Mouse (Mus musculus) heart, postnatal 0 days (tissue): ENCODE data around the gene A930033H14Rik. TPM values are rescaled to one million over a fixed set of nuclear protein-coding genes. Genes with fewer than 3 reads are reported as not detected.

Source experiments
- ATAC-seq: fragments of 200-750 bp; cut with Nextera tagmentation; 2 replicates; pipeline ENCODE4 v1.8.0; 2017; ENCODE audit warnings: low read depth, moderate number of reproducible peaks, moderate library complexity; ENCODE audit not compliant: insufficient read depth
- DNase-seq: peaks from one replicate; pipeline ENCODE4 v3.0.0-alpha.2; 2016; ENCODE audit warnings: low spot score
- H3K27ac ChIP-seq: fragments of 300-500 bp; sonication (generic); 2 replicates; pipeline ENCODE4 v1.5.1; 2014; ENCODE audit warnings: low read depth, mild to moderate bottlenecking
- H3K27me3 ChIP-seq: fragments of 300-500 bp; sonication (generic); 2 replicates; pipeline ENCODE4 v1.6.1; 2014; ENCODE audit warnings: low read length, mixed read lengths; ENCODE audit not compliant: control insufficient read depth, insufficient read depth
- H3K36me3 ChIP-seq: fragments of 300-500 bp; sonication (generic); replicated peaks from 2 replicates; pipeline ENCODE4 v1.6.1; 2014; ENCODE audit warnings: low read length, mixed read lengths; ENCODE audit not compliant: control insufficient read depth, insufficient read depth
- H3K4me1 ChIP-seq: fragments of 300-500 bp; sonication (generic); 2 replicates; pipeline ENCODE4 v1.6.1; 2014; ENCODE audit warnings: antibody characterized with exemption; ENCODE audit not compliant: control insufficient read depth, insufficient read depth
- H3K4me2 ChIP-seq: fragments of 300-500 bp; sonication (generic); 2 replicates; pipeline ENCODE4 v1.6.1; 2014; ENCODE audit warnings: low read depth, mild to moderate bottlenecking, low read length, moderate library complexity
- H3K4me3 ChIP-seq: fragments of 300-500 bp; sonication (generic); 2 replicates; pipeline ENCODE4 v1.5.1; 2014; ENCODE audit warnings: low read depth, low read length
- H3K9ac ChIP-seq: fragments of 300-500 bp; sonication (generic); replicated peaks from 2 replicates; pipeline ENCODE4 v1.6.1; 2014; ENCODE audit warnings: low read depth, low read length, mixed read lengths
- H3K9me3 ChIP-seq: fragments of 300-500 bp; sonication (generic); replicated peaks from 2 replicates; pipeline ENCODE4 v1.6.1; 2016; ENCODE audit warnings: low read length; ENCODE audit not compliant: control insufficient read depth
- CTCF ChIP-seq: IDR thresholded peaks from 2 replicates; pipeline ENCODE4 v1.5.1; 2016; ENCODE audit warnings: antibody characterized with exemption, control low read depth, low read depth
- EP300 ChIP-seq: IDR thresholded peaks from 2 replicates; pipeline ENCODE4 v1.6.1; 2016; ENCODE audit warnings: antibody characterized with exemption, low read depth
- WGBS: fragments of 180-500 bp; shearing (Covaris S2); extraction: QIAGEN DNeasy Blood & Tissue Kit; methylation state at CpG from one replicate; pipeline ENCODE4 v1.1.7; 2014; 5-methylcytosine and 5-hydroxymethylcytosine counted together
- polyA plus RNA-seq: library from polyadenylated mRNA; unstranded; fragments of >200 nt; fragmentation: Nextera tagmentation; extraction: Ambion mirVana; gene quantifications from 2 replicates; pipeline ENCODE4 v1.2.1, GENCODE M21; 2015
- total RNA-seq: library from RNA; depleted of rRNA; stranded (reverse); fragments of >200 nt; gene quantifications from 2 replicates; pipeline ENCODE4 v1.2.3, GENCODE M21; 2014; ENCODE audit warnings: low replicate concordance

The A930033H14Rik gene
- total and polyA plus RNA-seq, 2 experiments from 2014 or later, result 1.5 to 2.3 TPM

GRCm38 (mm10) chr10:69251254-69251653 lies 38.4 kb upstream of the A930033H14Rik start:
- ATAC-seq (no peak), DNase-seq (no peak)
- no peak overlapping the region for H3K4me2 ChIP-seq
- H3K27me3 ChIP-seq, result no peaks in the 10 kb centered on the region
- H3K9me3 ChIP-seq, result no peaks in the 10 kb centered on the region
- H3K9ac ChIP-seq, result no peak overlapping the region
- WGBS, result 86% methylated on average over 6 of the region's 6 CpGs
- TF ChIP-seq EP300 (no peak), CTCF (no peak)
- peaks cover 32% of the 10 kb centered on the region for H3K4me1 ChIP-seq
- H3K4me3 ChIP-seq, result no peak overlapping the region
- H3K27ac ChIP-seq, result no peak overlapping the region
- peaks cover 27% of the 10 kb centered on the region for H3K36me3 ChIP-seq

- H3K9ac ChIP-seq, result no peak overlapping the region
- H3K36me3 ChIP-seq, result peaks cover 20% of the 10 kb centered on the region
- no peak overlapping the region for H3K4me2 ChIP-seq
- no peak overlapping the region for H3K4me3 ChIP-seq
- WGBS, result 86% methylated on average over 29 of the region's 29 CpGs
- no peaks in the 10 kb centered on the region for H3K27me3 ChIP-seq
- H3K9me3 ChIP-seq, result no peaks in the 10 kb centered on the region
- ATAC-seq, result no peak
- DNase-seq, result no peak
- H3K27ac ChIP-seq, result no peak overlapping the region
- TF ChIP-seq CTCF (no peak), EP300 (no peak)
- peaks cover 16% of the 10 kb centered on the region for H3K4me1 ChIP-seq
These were observed 35.6 kb upstream of the A930033H14Rik start for GRCm38 (mm10) chr10:69248261-69249160.

GRCm38 (mm10) chr10:69247311-69248033 lies 34.6 kb upstream of the A930033H14Rik start:
- Histone ChIP-seq H3K9ac (no peak overlapping the region), H3K27ac (no peak overlapping the region), H3K4me2 (no peak overlapping the region), H3K36me3 (peaks cover 20% of the 10 kb centered on the region), H3K9me3 (no peaks in the 10 kb centered on the region), H3K27me3 (no peaks in the 10 kb centered on the region), H3K4me1 (peaks cover 6% of the 10 kb centered on the region; the same call in 1 of the 2 replicates), H3K4me3 (no peak overlapping the region)
- TF ChIP-seq EP300 (no peak), CTCF (no peak)
- 95% methylated on average over 7 of the region's 7 CpGs for WGBS
- no peak for DNase-seq
- no peak for ATAC-seq

GRCm38 (mm10) chr10:69246762-69247161 lies 33.9 kb upstream of the A930033H14Rik start:
- Histone ChIP-seq H3K4me2 (no peak overlapping the region), H3K27me3 (no peaks in the 10 kb centered on the region), H3K36me3 (peaks cover 20% of the 10 kb centered on the region), H3K4me1 (no peaks in the 10 kb centered on the region), H3K27ac (no peak overlapping the region), H3K9me3 (no peaks in the 10 kb centered on the region), H3K9ac (no peak overlapping the region), H3K4me3 (no peak overlapping the region)
- DNase-seq, result no peak
- no peak for ATAC-seq
- 57% methylated on average over 3 of the region's 3 CpGs for WGBS
- TF ChIP-seq EP300 (no peak), CTCF (no peak)

GRCm38 (mm10) chr10:69245906-69246668 lies 33.2 kb upstream of the A930033H14Rik start:
- no peaks in the 10 kb centered on the region for H3K9me3 ChIP-seq
- H3K4me1 ChIP-seq, result no peaks in the 10 kb centered on the region
- no peak for TF ChIP-seq EP300
- no peak for TF ChIP-seq CTCF
- no peak overlapping the region for H3K4me2 ChIP-seq
- peaks cover 20% of the 10 kb centered on the region for H3K36me3 ChIP-seq
- ATAC-seq (no peak), DNase-seq (no peak)
- 78% methylated on average over 10 of the region's 10 CpGs for WGBS
- H3K4me3 ChIP-seq, result no peak overlapping the region
- no peaks in the 10 kb centered on the region for H3K27me3 ChIP-seq
- no peak overlapping the region for H3K9ac ChIP-seq
- no peak overlapping the region for H3K27ac ChIP-seq
